Mouse (Mus musculus): ENCODE measurements around the gene Vps37c. TPM values are rescaled to one million over a fixed set of nuclear protein-coding genes. Genes with fewer than 3 reads are reported as not detected.

The Vps37c gene
- polyA plus RNA-seq, 1 experiment: not detected

- Histone ChIP-seq H3K27ac (ENCODE audit: insufficient read depth, low read depth, low read length) (no peak overlapping the region), H3K4me3 (ENCODE audit: insufficient read depth, low read depth, low read length) (no peak overlapping the region), H3K4me1 (ENCODE audit: control insufficient read depth, insufficient read depth, low read length) (peaks cover 7% of the 10 kb centered on the region; the same call in 1 of the 2 replicates)
- 38% methylated on average over 4 of the region's 4 CpGs for WGBS
- TF ChIP-seq POLR2A (IDR thresholded peaks at IDR 0.05; ENCODE audit: insufficient read depth, low read depth, low read length) (no peak), CTCF (IDR thresholded peaks at IDR 0.05; ENCODE audit: insufficient read depth, low read depth, low read length) (no peak)
Measured at GRCm38 (mm10) chr19:10714682-10715475, 26.3 kb downstream of the Vps37c start.

- Histone ChIP-seq H3K4me3 (ENCODE audit: insufficient read depth, low read depth, low read length) (no peak overlapping the region), H3K27ac (ENCODE audit: insufficient read depth, low read depth, low read length) (no peak overlapping the region), H3K4me1 (ENCODE audit: control insufficient read depth, insufficient read depth, low read length) (0 out of 2 replicates have a peak, but pooled peaks cover 2% of the 10 kb centered on the region)
- TF ChIP-seq CTCF (IDR thresholded peaks at IDR 0.05; ENCODE audit: insufficient read depth, low read depth, low read length): no peak
- TF ChIP-seq POLR2A (IDR thresholded peaks at IDR 0.05; ENCODE audit: insufficient read depth, low read depth, low read length): no peak
- WGBS: 78% methylated on average over 6 of the region's 6 CpGs
Measured at GRCm38 (mm10) chr19:10715476-10715875, 26.9 kb downstream of the Vps37c start.

- Histone ChIP-seq H3K4me1 (ENCODE audit: control insufficient read depth, insufficient read depth, low read length) (peaks cover 7% of the 10 kb centered on the region), H3K27ac (ENCODE audit: insufficient read depth, low read depth, low read length) (no peak overlapping the region), H3K4me3 (ENCODE audit: insufficient read depth, low read depth, low read length) (no peak overlapping the region)
- TF ChIP-seq POLR2A (IDR thresholded peaks at IDR 0.05; ENCODE audit: insufficient read depth, low read depth, low read length): no peak
- no peak for TF ChIP-seq CTCF (IDR thresholded peaks at IDR 0.05; ENCODE audit: insufficient read depth, low read depth, low read length)
- WGBS: 54% methylated on average over 7 of the region's 7 CpGs
Measured at GRCm38 (mm10) chr19:10718251-10718775, 29.8 kb downstream of the Vps37c start.

GRCm38 (mm10) chr19:10719751-10720150, 31.2 kb downstream of the Vps37c start:
- peaks cover 11% of the 10 kb centered on the region for H3K4me1 ChIP-seq (ENCODE audit: control insufficient read depth, insufficient read depth, low read length)
- WGBS: 61% methylated on average over 2 of the region's 2 CpGs
- no peak overlapping the region for H3K4me3 ChIP-seq (ENCODE audit: insufficient read depth, low read depth, low read length)
- H3K27ac ChIP-seq (ENCODE audit: insufficient read depth, low read depth, low read length): no peak overlapping the region
- TF ChIP-seq POLR2A (IDR thresholded peaks at IDR 0.05; ENCODE audit: insufficient read depth, low read depth, low read length): no peak
- TF ChIP-seq CTCF (IDR thresholded peaks at IDR 0.05; ENCODE audit: insufficient read depth, low read depth, low read length): no peak

GRCm38 (mm10) chr19:10720524-10720923, 32.0 kb downstream of the Vps37c start:
- peaks cover 11% of the 10 kb centered on the region for H3K4me1 ChIP-seq (ENCODE audit: control insufficient read depth, insufficient read depth, low read length)
- 42% methylated on average over 3 of the region's 3 CpGs for WGBS
- TF ChIP-seq POLR2A (IDR thresholded peaks at IDR 0.05; ENCODE audit: insufficient read depth, low read depth, low read length) (no peak), CTCF (IDR thresholded peaks at IDR 0.05; ENCODE audit: insufficient read depth, low read depth, low read length) (no peak)
- no peak overlapping the region for H3K4me3 ChIP-seq (ENCODE audit: insufficient read depth, low read depth, low read length)
- H3K27ac ChIP-seq (ENCODE audit: insufficient read depth, low read depth, low read length): no peak overlapping the region

- WGBS: 81% methylated on average over 5 of the region's 5 CpGs
- TF ChIP-seq POLR2A (IDR thresholded peaks at IDR 0.05; ENCODE audit: insufficient read depth, low read depth, low read length) (no peak), CTCF (IDR thresholded peaks at IDR 0.05; ENCODE audit: insufficient read depth, low read depth, low read length) (no peak)
- Histone ChIP-seq H3K4me3 (ENCODE audit: insufficient read depth, low read depth, low read length) (no peak overlapping the region), H3K4me1 (ENCODE audit: control insufficient read depth, insufficient read depth, low read length) (peaks cover 11% of the 10 kb centered on the region), H3K27ac (ENCODE audit: insufficient read depth, low read depth, low read length) (no peak overlapping the region)
Measured at GRCm38 (mm10) chr19:10721064-10721463, 32.5 kb downstream of the Vps37c start.

GRCm38 (mm10) chr19:10723084-10723483, 34.5 kb downstream of the Vps37c start:
- Histone ChIP-seq H3K4me1 (ENCODE audit: control insufficient read depth, insufficient read depth, low read length) (peaks cover 11% of the 10 kb centered on the region), H3K27ac (ENCODE audit: insufficient read depth, low read depth, low read length) (no peak overlapping the region), H3K4me3 (ENCODE audit: insufficient read depth, low read depth, low read length) (no peak overlapping the region)
- no peak for TF ChIP-seq POLR2A (IDR thresholded peaks at IDR 0.05; ENCODE audit: insufficient read depth, low read depth, low read length)
- no peak for TF ChIP-seq CTCF (IDR thresholded peaks at IDR 0.05; ENCODE audit: insufficient read depth, low read depth, low read length)
- 16% methylated on average over 13 of the region's 13 CpGs for WGBS

- TF ChIP-seq CTCF (IDR thresholded peaks at IDR 0.05; ENCODE audit: insufficient read depth, low read depth, low read length): no peak
- TF ChIP-seq POLR2A (IDR thresholded peaks at IDR 0.05; ENCODE audit: insufficient read depth, low read depth, low read length): no peak
- 54% methylated on average over 5 of the region's 5 CpGs for WGBS
- Histone ChIP-seq H3K4me3 (ENCODE audit: insufficient read depth, low read depth, low read length) (no peak overlapping the region), H3K4me1 (ENCODE audit: control insufficient read depth, insufficient read depth, low read length) (peaks cover 9% of the 10 kb centered on the region), H3K27ac (ENCODE audit: insufficient read depth, low read depth, low read length) (no peak overlapping the region)
Measured at GRCm38 (mm10) chr19:10723649-10724048, 35.1 kb downstream of the Vps37c start.

- peaks cover 9% of the 10 kb centered on the region for H3K4me1 ChIP-seq (ENCODE audit: control insufficient read depth, insufficient read depth, low read length)
- 83% methylated on average over 13 of the region's 13 CpGs for WGBS
- H3K4me3 ChIP-seq (ENCODE audit: insufficient read depth, low read depth, low read length): no peak overlapping the region
- TF ChIP-seq POLR2A (IDR thresholded peaks at IDR 0.05; ENCODE audit: insufficient read depth, low read depth, low read length): no peak
- no peak overlapping the region for H3K27ac ChIP-seq (ENCODE audit: insufficient read depth, low read depth, low read length)
Measured at GRCm38 (mm10) chr19:10724629-10725363, 36.3 kb downstream of the Vps37c start.

Data from olfactory bulb, adult 2 months (tissue).